Mouse (Mus musculus) cerebellum, adult (tissue): ENCODE data around the gene Chrm3.
A peak's percentile ranks its signal among the peaks of the same experiment; 100 is the strongest.

Experiments used
- ATAC-seq: cut with Nextera tagmentation; 2 replicates; pipeline ENCODE4 v1.9.2; 2017; ENCODE audit warnings: mild to moderate bottlenecking, moderate library complexity, mixed read lengths; ENCODE audit not compliant: insufficient number of reproducible peaks, low FRiP score, low TSS enrichment

Gene Chrm3

DNA sequence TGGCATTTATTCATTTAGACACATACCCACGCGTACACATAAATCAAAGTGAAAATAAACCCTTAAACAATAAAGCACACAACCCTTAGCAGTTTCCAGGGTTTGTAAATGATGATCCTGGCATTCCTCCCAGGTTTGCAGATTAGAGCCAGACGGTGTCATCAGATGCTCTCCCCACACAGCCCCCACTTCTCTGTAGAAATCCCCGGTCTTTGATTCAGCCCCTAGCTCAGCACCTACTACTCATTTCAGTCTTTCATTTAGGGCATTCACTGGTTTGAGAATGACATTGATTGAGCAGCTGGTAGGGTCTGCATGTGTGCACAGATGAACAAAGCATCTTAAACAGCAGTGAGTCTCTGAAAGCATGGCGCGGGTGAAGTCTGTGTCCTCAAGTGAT lies 274.3 kb downstream of the Chrm3 start:
- no peak for ATAC-seq

DNA sequence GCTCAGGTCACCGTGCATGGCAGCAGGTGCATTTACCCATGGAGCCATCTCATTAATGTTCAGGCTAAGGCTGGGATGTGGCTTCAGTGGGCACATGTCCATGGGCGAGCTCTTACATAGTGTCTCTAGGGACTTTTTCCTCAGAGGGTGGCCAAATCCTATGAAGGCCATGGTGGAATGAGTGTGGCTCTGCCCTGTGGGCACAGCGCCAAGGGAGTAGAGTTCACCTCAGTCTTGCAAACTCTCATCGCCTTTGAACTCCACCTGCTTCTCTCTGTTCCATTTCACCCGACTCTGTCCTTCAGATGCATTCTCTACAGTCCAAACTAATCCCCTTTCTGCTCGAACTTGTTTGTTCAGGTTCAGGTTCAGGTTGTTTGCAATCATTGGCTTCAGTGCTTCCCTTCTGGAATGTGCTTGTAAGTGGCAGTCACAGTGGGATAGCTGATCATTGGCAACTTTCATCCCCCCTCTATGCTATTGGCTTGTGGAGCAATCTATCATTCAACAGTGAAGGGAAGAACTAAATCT lies 278.7 kb downstream of the Chrm3 start:
- no peak for ATAC-seq

DNA sequence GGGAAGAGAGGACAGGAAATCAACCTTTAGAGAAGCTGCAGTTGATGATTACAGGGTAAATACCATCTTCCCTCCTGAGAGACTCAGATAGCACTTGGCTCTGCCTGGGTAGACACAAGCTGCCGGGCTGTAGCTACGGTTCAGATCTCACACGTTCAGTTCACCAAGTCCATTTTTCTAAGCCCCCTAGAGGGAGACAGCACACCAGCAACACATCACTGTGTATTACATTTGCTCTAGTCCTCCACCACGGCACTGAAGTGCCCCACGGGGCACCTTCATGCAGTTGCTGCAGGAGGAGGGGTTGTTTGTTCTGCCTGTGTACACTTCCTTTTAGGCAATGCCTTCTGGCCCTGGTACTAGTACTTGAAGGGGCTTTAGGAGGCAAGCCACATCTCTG lies 289.5 kb downstream of the Chrm3 start:
- 0 out of 2 replicates have a peak, but pooled peaks have one; percentile 46 for ATAC-seq

DNA sequence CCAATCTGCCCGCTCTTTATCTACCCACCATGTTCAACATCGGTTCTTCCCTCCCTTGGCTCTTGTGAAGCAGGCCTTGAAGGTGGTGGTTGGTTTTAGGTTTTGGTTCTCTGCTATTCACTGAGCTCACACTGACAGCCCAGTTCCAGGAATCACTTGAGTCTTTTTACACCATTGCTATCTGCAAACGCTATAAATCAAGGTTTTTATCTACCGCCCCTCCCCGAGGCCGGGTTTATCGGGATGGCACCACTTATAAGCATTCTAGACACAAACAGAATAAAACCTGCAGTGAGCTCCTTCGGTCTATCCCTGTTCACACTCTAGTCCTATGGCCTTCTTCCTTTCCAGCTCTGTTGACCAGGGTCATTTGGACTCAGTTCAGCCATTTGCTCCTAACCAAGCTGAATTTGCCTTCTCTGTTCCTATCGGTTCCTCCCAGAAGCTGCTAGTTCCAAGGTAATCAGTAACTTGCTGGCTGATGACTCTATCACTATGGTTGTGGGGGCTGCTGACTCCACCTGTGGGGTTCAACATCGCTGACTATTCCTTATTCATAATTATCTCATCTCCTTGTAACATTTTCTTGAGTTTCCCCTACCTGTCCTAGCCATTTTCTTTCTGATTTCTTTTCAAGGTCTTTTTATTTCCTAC lies 291.6 kb downstream of the Chrm3 start:
- no peak for ATAC-seq

DNA sequence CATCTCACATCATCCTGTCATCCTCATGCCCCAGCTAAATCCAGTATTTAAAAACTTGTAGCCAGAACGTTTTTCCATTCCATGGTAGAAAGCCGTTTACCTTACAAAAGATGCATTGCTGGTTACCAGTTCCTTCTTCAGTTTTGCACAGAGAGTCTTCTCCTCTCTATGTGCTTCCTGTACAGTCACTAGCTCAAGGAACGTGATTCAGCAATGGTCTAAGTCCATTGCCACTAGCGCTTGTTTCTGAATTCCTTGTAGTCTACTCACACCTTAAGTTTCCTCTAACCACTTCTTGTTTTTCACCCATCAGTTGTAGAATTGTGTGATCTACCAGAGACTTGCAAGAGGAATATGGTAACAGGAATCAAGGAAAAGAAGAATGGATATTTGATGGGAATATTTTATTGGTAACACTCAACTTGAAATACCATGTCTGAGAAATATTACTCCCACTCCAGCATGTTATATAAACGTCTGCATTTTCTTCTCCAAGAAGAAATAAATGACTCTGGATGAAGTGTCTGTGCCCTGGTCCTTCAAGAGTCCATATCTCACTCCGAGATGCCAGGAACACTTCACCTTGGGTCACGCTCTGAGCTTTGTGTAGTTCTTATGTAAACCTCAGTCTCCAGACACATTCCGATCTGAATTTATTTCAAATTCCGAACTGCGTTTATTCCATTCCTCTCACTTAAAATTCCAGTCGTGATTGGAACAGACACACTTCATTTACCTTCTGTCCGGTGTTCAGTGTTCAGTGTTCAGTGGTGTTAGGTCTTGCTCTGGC lies 293.6 kb downstream of the Chrm3 start:
- no peak for ATAC-seq

DNA sequence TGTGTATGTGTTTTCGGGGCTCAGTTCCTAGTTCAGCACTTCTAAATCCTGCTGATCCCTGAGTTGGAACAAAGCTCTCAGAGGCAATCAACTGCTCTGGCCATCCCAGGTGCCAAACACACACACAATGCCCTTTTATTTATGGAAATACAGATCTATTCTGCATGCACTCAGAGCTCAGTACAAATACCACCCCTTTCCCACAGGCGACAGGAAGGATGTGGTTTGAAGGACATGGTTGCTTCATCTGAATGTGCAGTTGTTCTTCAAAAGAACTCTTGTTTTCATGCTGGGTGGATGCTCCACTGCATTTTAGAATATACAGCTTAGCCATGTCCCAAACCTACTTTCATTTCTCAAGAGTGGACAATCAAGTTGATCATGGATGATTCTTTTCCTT lies 294.9 kb downstream of the Chrm3 start:
- no peak for ATAC-seq

DNA sequence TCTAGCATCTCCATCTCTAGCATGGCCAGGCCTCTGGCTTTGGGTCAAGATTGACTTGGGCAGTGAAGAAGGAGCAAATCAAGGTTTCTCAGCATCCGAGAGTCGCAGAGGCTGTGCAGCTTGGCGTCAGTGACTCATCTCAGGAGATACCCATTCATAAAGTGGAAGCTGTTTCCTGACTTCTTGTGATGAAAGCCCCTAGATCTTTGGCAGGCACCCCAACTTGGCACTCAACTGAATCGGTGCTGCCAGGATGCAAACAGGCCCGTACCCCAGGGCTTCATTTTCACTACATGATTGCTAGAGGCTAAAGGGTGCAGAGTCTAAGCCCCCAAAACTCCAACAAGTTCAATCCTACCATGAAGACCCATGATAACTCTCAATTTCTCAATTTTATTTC lies 298.0 kb downstream of the Chrm3 start:
- ATAC-seq, result no peak

DNA sequence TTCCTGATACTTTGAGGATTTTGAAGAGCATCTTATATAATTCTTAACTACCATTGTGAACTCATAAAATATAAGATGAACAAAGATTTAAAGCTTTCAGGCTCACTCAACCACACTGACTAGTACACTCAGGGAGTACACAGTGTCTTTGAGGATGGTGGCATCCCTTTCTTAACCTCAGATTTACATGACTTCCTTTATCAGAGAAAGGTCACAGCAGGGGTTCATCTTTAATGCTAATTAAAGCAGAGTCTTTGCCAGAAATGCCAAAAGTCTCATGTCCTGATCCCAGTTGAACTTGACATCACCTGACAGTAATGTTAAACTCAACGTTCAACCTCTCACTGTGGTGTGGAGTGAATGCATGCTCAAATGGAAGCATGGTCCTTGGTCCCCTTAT lies 301.7 kb downstream of the Chrm3 start:
- ATAC-seq, result no peak

DNA sequence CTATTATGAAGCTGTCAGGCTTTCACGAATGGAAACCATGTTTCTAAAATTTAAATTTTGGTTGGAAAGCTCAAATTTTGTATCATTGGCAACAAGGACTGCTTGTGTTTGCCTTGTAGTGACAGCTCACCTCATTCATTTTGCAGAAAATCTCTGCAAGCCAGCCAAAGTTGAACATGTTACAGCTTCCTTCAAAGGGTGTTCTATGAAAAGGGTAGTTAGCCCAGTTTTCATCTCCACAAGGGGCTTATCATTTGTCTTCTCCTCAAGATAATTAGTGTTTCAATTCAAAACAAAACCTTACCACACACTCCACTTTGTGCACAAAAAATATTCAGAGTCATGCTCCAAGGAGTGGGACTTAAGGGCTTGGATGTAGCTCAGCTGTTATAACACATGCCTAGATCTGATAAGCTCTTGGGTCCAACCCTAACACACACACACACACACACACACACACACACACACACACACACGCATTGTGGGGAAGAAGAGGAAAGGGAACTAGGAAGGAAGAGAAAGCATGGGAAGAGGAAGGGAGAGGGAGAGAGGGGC lies 302.9 kb downstream of the Chrm3 start:
- ATAC-seq, result no peak

DNA sequence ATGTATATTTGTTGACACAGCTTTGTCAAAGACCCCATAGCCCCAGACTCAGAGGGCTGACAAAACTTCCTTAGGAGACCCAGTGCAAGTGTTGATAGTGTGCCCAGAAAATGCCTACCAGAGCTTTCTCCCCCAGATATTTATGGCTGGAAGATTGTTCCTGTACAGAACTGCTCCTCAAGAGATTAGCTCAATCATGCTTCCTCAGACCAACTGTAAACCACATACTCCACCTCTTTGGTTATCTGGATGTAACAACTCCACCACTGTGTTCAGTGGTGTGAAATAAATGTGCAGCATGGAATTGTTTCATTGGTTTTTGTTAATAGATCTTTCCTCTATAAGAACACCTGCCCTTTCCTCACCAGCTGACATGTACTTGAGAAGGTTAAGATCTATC lies 306.6 kb downstream of the Chrm3 start:
- ATAC-seq, result no peak

DNA sequence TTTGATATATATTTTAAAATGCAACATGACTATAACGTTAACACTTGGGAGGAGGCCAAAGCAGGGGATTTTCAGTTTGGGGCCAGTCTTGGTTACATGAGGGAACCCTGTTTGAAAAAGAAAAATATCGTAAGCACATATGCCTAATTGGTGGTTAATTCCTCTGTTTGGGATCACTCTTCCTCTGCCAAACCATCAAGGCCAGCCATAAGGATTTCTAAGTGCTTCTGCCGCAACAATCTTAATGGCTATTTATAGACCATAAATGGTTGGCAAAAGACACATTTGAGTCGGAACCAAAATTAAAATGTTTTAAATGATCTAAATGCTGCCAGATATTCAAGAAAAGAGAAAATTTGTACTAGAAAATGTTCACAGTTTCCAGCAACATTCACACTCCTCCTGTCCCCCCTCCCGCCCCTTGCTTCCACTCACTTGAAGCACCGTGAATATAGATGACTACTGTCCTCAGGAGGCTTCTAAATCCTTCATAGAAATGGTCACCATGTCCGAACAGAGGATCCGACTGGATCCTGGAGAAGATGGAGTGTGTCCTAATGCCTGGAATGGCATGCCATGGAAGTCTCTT lies 307.3 kb downstream of the Chrm3 start:
- no peak for ATAC-seq

DNA sequence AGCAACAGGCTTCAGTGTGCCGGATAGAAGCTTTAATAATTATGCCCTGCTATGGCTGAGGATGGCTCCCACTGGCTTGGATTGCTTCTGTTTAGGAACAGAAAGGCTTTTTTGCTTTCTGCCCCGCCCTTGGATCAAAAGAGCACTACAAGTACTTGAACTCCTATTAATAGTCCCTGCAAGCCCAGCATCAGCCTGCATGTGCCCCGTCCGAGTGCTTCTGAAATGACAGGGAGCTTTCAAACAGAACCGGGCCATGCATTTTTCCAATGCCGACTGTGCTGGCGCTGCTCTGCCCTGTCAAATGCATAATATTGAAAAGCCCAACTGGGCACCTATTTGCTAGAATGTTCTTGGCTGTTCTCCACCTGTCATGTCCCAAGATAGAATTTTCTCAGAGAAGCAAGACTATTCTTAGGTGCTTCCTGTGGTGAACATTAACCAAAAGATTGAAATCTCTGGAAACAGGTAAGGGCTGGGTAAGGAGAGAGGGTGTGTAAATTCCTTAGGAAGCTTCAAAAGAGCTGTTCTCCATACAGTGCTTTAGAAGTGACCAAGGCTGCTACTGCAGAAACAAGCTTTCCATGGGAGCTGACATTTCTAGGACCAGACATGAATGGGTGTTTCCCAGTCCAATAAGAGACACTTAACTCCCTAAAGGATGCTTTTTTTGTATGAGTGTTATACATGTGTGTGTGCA lies 314.8 kb downstream of the Chrm3 start:
- ATAC-seq, result no peak

DNA sequence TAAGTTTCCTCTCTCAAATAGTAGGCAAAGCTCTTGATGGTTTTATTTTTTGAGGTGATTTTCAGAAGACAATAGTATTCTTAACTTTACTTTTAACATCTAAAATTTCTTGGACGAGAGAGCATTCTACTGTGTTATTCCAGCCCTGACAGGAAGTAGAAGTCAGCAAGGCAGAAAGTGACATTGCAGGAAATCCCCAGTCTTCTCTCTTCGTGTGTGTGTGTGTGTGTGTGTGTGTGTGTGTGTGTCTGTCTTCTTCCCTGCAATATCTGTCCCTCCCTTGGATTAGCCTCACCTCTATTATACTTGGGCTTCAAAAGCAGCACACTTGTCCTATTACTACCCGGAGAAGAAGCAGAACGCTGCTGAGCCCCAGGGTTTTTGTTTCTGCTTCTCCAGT lies 316.6 kb downstream of the Chrm3 start:
- ATAC-seq, result no peak

DNA sequence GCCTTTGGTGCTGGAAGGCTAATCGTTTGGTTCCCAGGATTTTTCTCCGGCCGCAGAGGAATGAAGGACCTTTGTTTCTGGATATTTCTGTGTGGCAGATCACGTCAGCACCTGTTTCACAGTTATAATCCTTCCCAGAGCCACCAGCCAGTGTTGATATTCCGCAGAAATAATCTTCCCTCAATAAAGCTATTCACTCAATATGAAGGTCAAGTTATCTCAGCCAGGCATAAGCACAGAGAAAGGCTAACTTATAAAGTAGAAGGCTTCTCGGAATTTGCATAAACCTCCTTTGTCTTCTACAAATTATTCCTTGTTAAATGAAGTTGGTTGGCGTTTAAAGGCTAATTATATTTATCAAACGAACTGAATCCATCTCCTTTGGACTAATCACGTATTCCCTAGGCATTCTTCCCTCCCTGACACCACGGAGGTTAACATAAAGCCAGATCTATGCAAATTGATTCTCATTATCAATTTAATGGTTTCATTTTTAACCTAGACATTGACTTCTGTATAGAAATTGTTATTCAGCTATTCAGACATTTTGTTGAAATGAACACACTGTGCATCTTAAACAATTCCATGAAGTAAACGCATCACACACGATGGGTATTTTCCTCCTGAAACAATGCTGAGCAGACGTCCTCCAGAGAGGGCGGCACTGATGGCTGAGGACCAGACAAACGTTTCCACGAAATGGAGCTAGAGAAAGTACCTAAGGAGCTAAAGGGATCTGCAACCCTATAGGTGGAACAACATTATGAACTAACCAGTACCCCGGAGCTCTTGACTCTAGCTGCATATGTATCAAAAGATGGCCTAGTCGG lies 326.9 kb downstream of the Chrm3 start:
- ATAC-seq, result no peak

DNA sequence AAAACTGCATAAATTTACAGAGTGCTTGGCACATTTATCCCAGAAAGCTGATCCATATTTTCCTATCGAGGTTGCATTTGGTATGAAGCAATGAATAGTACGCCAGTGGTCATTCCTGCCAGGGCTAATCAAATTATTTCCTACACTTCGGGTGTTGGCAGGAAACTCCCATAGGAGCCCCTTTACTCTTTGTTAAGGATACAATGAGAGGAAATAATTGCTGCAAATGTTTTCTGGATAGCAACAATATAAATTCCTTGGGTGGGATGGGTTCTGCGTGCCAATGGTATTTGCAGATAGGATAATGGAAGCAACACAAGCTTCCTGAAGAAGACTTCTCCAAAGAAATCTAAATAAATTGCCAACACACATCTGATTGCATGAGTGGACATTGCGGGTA lies 329.1 kb downstream of the Chrm3 start:
- ATAC-seq, result no peak

DNA sequence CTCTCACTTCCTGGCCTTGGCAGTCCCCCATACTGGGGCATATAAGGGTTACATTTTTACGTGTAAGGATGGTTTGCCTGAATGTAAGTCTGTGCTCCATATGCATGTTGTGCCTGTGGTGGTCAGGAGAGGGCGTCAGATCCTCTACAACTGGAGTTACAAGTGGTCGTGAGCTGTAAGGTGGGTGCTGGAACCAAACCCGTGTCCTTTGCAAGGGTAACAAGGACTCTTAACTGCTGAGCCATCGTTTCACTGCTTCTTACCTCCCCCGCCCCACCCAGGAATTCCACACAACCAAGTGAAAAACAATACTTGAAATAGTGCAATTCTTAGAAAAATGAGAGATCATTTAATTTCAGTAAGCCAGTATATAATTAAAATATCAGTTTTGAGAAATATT lies 330.7 kb downstream of the Chrm3 start:
- ATAC-seq, result no peak

DNA sequence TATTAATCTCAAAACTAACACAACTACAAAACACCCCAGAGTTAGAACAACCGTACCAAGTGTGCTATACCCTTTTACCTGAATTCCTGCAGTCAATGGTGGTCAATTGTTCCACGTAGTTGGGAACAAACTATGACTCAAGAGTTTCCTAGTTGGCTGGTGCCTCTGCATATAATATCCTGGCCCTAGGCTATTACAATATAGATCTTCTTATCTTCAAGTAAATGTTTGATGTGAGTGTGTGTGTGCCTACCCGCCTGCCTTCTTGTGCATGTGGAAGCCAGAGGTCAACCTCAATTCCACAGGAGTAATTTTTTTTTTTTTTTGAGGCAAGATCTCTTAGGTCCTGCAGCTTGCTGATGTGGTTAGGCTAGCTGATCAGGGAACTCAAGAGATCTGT lies 335.5 kb downstream of the Chrm3 start:
- no peak for ATAC-seq

DNA sequence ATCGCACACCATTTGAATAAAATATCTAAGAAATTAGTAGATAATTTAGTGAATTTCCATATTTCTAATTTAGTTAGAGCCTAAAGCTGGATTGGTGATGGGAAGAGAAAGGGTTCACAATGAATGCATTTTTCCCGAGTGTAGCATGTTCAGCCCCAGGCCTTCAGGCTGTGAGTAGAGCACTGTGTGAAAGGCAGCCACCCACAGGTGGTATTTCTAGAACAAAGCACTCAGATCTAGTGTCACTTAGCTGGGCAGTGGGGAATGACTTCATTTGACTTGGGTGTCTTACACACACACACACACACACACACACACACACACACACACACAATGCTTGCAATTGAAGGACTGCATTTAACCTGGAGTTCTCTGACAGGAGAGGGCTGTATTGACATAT lies 337.5 kb downstream of the Chrm3 start:
- ATAC-seq, result no peak

DNA sequence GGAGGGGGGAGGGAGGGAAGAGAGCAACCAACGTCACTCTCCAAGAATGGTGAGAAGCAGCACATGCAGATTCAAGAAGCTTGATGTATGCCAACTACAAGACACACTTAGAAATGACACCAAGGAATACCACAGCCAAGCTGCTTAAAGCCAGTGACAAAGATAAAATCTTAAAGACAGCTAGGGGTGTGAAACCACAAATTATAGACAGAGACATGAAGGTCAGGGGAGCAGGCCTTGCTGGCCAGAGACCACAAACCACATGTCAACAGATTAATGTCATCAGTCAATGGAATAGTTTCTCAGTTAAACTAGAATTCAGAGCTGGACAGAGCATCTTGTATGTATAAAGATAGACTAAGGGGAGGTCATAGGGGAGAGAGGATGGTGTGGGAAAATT lies 341.4 kb downstream of the Chrm3 start:
- ATAC-seq, result no peak

DNA sequence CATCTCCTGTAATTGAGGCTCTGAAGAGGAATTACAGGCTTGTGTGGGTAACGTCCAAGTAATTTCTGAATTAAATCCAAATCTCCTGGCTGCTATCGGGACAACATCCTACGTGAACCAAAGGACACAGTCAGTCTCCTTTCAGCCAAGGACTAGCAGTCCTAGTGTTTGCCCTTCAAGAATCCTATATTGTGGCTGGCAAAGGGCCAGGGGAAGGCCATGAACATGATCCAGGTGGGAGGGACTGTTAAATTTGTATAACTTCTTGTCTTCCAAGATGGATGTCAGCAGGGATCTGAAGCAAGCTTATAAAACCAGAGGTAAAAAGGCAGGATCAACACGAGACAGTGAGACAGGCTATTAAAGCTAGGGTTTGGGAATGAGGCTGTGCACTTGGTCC lies 357.7 kb downstream of the Chrm3 start:
- ATAC-seq, result no peak
